Mouse (Mus musculus) common myeloid progenitor, adult 5-6 weeks (primary cell): Measurements from ENCODE around the gene Slc22a20. TPM values are rescaled to one million over a fixed set of nuclear protein-coding genes. Genes with fewer than 3 reads are reported as not detected.

Experiments used
- ATAC-seq: replicated peaks from 2 replicates; pipeline ENCODE4 v1.8.0; 2016; ENCODE audit warnings: low read depth, mild to moderate bottlenecking, moderate TSS enrichment, inconsistent platforms; ENCODE audit not compliant: poor library complexity, severe bottlenecking
- total RNA-seq: library from RNA; stranded (forward); fragments of 200-1000, 187-1606 nt; gene quantifications from 2 replicates; pipeline ENCODE4 v1.2.3, GENCODE M21; 2017

Gene Slc22a20
- total RNA-seq, 1 experiment from 2014 or later: not detected

- ATAC-seq: no peak
Observed at GRCm38 (mm10) chr19:5928546-5928945, 57.4 kb downstream of the Slc22a20 start.

DNA sequence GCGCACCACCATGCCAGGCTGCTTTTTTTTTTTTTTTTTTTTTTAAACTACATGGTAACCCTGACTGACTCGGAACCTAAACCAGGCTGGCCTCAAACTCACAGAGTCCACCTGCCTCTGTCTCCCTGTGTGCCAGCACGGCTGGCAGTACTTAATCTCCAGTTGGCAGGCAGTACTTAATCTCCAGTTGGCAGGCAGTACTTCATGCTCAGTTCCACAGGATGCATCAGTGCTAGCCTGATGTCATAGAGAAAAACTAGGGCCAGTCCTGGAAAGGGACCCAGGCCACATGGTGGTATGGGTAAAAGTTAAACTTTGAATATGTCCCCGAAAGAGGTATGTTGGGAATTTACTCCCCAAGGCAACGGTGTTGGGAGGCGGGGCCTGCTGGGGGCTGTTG, 57.8 kb downstream of the Slc22a20 start:
- no peak for ATAC-seq

- no peak for ATAC-seq
Observed at GRCm38 (mm10) chr19:5927532-5927931, 58.4 kb downstream of the Slc22a20 start.

DNA sequence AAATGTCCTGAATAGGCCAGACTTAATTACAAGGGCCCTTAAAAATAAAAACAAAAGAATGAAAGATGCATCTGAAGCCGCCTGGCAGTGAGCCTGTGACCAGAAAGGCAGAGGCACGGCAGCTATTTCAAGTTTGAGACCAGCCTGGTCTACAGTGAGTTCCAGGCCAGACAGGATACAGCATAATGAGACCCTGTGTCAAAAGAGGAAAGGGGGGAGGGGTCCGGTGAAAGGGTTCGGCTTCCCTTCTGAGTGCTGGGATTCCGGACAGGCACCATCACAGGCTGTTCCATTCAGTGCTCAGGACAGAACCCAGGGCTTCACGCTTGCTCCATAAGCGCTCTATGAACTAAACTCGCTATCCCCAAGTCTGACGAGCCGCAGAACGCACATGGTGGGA, 58.9 kb downstream of the Slc22a20 start:
- no peak for ATAC-seq

DNA sequence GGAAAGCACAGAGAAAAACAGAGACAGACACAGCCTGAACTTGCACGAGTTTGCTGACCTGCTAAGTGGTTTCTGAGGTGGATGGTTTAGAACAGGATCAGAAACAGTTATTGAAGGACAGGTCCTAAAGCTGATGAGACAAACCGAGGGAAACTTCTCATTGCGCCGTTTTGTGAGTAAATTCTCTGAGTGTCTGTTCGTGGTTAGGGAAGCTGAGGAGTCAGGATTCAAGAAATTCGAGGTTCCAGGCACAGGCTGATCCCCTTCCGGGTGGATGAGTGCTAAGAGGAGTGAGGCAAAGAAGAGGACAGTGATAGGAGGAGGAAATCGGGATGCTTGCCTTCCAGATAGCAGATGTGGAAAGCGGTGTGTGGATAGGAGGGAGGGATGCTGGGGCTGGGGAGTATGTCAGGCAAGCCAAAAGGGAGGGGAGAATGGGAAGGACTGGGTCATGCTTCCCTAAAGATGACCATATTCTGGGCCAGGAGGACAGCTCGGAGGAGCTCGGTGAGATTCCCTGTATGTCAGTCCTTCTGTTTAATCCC, 60.6 kb downstream of the Slc22a20 start:
- ATAC-seq: no peak

- ATAC-seq: peak; percentile 82
Observed at GRCm38 (mm10) chr19:5924713-5925093, 61.2 kb downstream of the Slc22a20 start, which contains the start of gene Cdc42ep2. TSS of gene Cdc42ep2 (minus strand) at chr19:5924816.

GRCm38 (mm10) chr19:5923990-5924712, 61.8 kb downstream of the Slc22a20 start:
- peak; percentile 64 for ATAC-seq

GRCm38 (mm10) chr19:5922963-5923362, 63.0 kb downstream of the Slc22a20 start:
- ATAC-seq: no peak

GRCm38 (mm10) chr19:5922119-5922942, 63.6 kb downstream of the Slc22a20 start:
- peak; percentile 45 for ATAC-seq

GRCm38 (mm10) chr19:5921715-5922114, 64.2 kb downstream of the Slc22a20 start:
- ATAC-seq: 0 out of 2 replicates have a peak, but pooled peaks have one; percentile 0

Other genes with a start within 250 kb of the Slc22a20 start
- 11.9 and 18.1 TPM in 2 replicates for gene Ltbp3, start 245.2 kb downstream of the Slc22a20 start, total RNA-seq
- 23.5 and 30.9 TPM in 2 replicates for gene Scyl1, start 214.7 kb downstream of the Slc22a20 start, total RNA-seq
- 21.1 and 26.8 TPM in 2 replicates for gene Frmd8, start 110.9 kb downstream of the Slc22a20 start, total RNA-seq
- 34.0 and 41.0 TPM in 2 replicates for gene Slc25a45, start 108.3 kb downstream of the Slc22a20 start, total RNA-seq
- gene Tigd3, start 92.0 kb downstream of the Slc22a20 start, total RNA-seq: 0.34 and 2.8 TPM in 2 replicates
- 87.4 and 131 TPM in 2 replicates for gene Dpf2, start 73.1 kb downstream of the Slc22a20 start, total RNA-seq
- not detected in 2 replicates for gene Cdc42ep2, start 61.3 kb downstream of the Slc22a20 start, total RNA-seq
- 61.2 and 63.5 TPM in 2 replicates for gene Pola2, start 21.9 kb downstream of the Slc22a20 start, total RNA-seq
- 29.9 and 37.2 TPM in 2 replicates for gene Capn1, start 29.8 kb upstream of the Slc22a20 start, total RNA-seq
- gene Syvn1, start 60.4 kb upstream of the Slc22a20 start, total RNA-seq: 5.9 and 6.5 TPM in 2 replicates
- 25.8 and 35.8 TPM in 2 replicates for gene Mrpl49, start 71.6 kb upstream of the Slc22a20 start, total RNA-seq
- 1,809 and 1,850 TPM in 2 replicates for gene Fau, start 71.7 kb upstream of the Slc22a20 start, total RNA-seq
- 10.3 and 11.6 TPM in 2 replicates for gene Znhit2, start 75.0 kb upstream of the Slc22a20 start, total RNA-seq
- 4.9 and 5.9 TPM in 2 replicates for gene Tm7sf2, start 82.2 kb upstream of the Slc22a20 start, total RNA-seq
- gene Vps51, start 91.1 kb upstream of the Slc22a20 start, total RNA-seq: 43.1 and 54.1 TPM in 2 replicates
- not detected in 2 replicates for gene Tmem262, start 93.9 kb upstream of the Slc22a20 start, total RNA-seq
- not detected in 2 replicates for gene Gm28374, start 96.1 kb upstream of the Slc22a20 start, total RNA-seq
- gene Zfpl1, start 98.8 kb upstream of the Slc22a20 start, total RNA-seq: 25.2 and 34.0 TPM in 2 replicates
- 25.8 and 26.2 TPM in 2 replicates for gene Cdca5, start 98.8 kb upstream of the Slc22a20 start, total RNA-seq
- gene AC131692.1, start 108.3 kb upstream of the Slc22a20 start, total RNA-seq: 0.46 TPM in 1 of 2 replicates, not detected in the other
- not detected in 2 replicates for gene Naaladl1, start 119.6 kb upstream of the Slc22a20 start, total RNA-seq
- 4.9 and 8.2 TPM in 2 replicates for gene Sac3d1, start 132.5 kb upstream of the Slc22a20 start, total RNA-seq
- gene Snx15, start 142.2 kb upstream of the Slc22a20 start, total RNA-seq: 11.3 and 17.0 TPM in 2 replicates
- gene Batf2, start 154.8 kb upstream of the Slc22a20 start, total RNA-seq: 0.44 and 0.78 TPM in 2 replicates
- 27.6 and 36.5 TPM in 2 replicates for gene Arl2, start 155.4 kb upstream of the Slc22a20 start, total RNA-seq
- gene Majin, start 198.2 kb upstream of the Slc22a20 start, total RNA-seq: not detected in 2 replicates
- 0.14 TPM in 1 of 2 replicates, not detected in the other for gene Gpha2, start 240.2 kb upstream of the Slc22a20 start, total RNA-seq
- 2.6 and 4.2 TPM in 2 replicates for gene Ppp2r5b, start 249.7 kb upstream of the Slc22a20 start, total RNA-seq